Mouse (Mus musculus) spleen, postnatal 36 days (tissue): ENCODE measurements at regions not wholly inside any gene's neighbourhood (a gene's known extent, or its start where the extent isn't known, plus 50 kb on each side); places are given as distances from the start of the nearest gene placed in this dataset.

Experiments
- DNase-seq, 2 experiments: peaks; one replicate each; pipeline ENCODE4 v3.0.0; 2022; ENCODE audit warnings: low spot score in 2 of 2, mixed read lengths in 1 of 2

- no peak for DNase-seq
These were observed 158.6 kb downstream of the Chic2 start for GRCm38 (mm10) chr5:74885958-74886357.

- no peak for DNase-seq
These were observed 162.0 kb downstream of the Chic2 start for GRCm38 (mm10) chr5:74882563-74882962.

GRCm38 (mm10) chr5:74880669-74881226 lies 163.8 kb downstream of the Chic2 start:
- DNase-seq, result no peak

- no peak for DNase-seq
These were observed 164.5 kb downstream of the Chic2 start for GRCm38 (mm10) chr5:74880048-74880437.

GRCm38 (mm10) chr5:74879098-74880047 lies 165.2 kb downstream of the Chic2 start:
- no peak for DNase-seq

GRCm38 (mm10) chr5:74877595-74877994 lies 167.0 kb downstream of the Chic2 start:
- no peak for DNase-seq

- DNase-seq, result no peak
These were observed 167.4 kb downstream of the Chic2 start for GRCm38 (mm10) chr5:74877185-74877584.

- DNase-seq, result no peak
These were observed 169.9 kb downstream of the Chic2 start for GRCm38 (mm10) chr5:74874691-74875090.

- DNase-seq, result no peak
These were observed 167.9 kb upstream of the Lnx1 start for GRCm38 (mm10) chr5:74870615-74871014.

- DNase-seq, result no peak
These were observed 164.5 kb upstream of the Lnx1 start for GRCm38 (mm10) chr5:74867113-74867785.

GRCm38 (mm10) chr5:74866697-74867096 lies 164.0 kb upstream of the Lnx1 start:
- DNase-seq, result no peak

GRCm38 (mm10) chr5:74865446-74865845 lies 162.7 kb upstream of the Lnx1 start:
- DNase-seq, result no peak

- no peak for DNase-seq
These were observed 161.9 kb upstream of the Lnx1 start for GRCm38 (mm10) chr5:74864540-74865157.

- DNase-seq, result no peak
These were observed 158.6 kb upstream of the Lnx1 start for GRCm38 (mm10) chr5:74861297-74861696.

GRCm38 (mm10) chr5:74857861-74858260 lies 155.1 kb upstream of the Lnx1 start:
- no peak for DNase-seq

GRCm38 (mm10) chr5:74857161-74857560 lies 154.4 kb upstream of the Lnx1 start:
- DNase-seq, result no peak

GRCm38 (mm10) chr5:74847824-74848223 lies 145.1 kb upstream of the Lnx1 start:
- DNase-seq, result no peak

- no peak for DNase-seq
These were observed 144.0 kb upstream of the Lnx1 start for GRCm38 (mm10) chr5:74846674-74847073.

GRCm38 (mm10) chr5:74834401-74834800 lies 131.7 kb upstream of the Lnx1 start:
- DNase-seq, result no peak

GRCm38 (mm10) chr5:74833887-74834286 lies 131.2 kb upstream of the Lnx1 start:
- DNase-seq, result no peak

- DNase-seq, result no peak
These were observed 129.3 kb upstream of the Lnx1 start for GRCm38 (mm10) chr5:74832011-74832410.

- no peak for DNase-seq
These were observed 127.9 kb upstream of the Lnx1 start for GRCm38 (mm10) chr5:74830646-74831045.
